Mouse (Mus musculus): ENCODE measurements around the gene Cbr4. TPM values are rescaled to one million over a fixed set of nuclear protein-coding genes. Genes with fewer than 3 reads are reported as not detected.

Gene Cbr4
- total RNA-seq, 2 experiments from 2014 or later: 31.5 to 34.4 TPM

DNA sequence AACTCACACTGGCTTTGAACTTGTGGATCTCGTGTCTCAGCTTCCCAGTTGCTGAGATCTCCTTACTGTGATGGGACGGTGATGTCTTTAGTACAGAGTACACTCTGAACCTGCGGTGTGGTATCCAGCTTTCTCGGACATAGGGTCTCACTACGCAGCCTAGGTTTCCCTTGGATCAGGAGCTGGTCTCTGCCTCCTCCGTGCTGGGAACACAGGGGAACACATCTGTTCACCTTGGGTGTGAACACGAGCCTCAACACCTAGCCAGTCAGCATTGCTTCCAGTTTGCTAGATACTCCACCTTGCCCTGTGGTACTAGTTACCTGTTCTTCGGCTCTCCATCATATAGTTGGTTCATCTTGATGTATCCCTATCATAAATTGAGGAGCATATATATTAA lies 1.1 kb downstream of the Cbr4 start:
- no peak for DNase-seq

DNA sequence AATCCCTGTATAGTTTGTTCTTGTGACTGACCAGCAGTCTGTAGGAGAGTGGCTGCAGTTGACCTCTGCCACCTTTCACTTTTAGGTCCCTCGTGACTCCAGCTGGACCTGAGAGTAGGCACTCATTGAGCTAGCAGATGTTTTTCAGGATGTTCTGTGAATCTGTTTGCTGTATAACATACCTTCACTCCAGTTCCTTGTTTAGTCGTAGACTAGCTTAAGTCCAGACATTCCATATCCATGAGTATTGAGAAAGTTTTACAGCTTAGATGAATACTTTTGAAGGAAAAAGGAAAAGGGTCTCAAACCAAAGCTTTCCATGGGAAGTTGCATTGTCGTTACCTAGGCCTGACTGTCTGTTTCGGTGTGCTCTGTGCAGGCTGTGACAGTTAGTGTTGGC lies 9.6 kb downstream of the Cbr4 start:
- DNase-seq: no peak

DNA sequence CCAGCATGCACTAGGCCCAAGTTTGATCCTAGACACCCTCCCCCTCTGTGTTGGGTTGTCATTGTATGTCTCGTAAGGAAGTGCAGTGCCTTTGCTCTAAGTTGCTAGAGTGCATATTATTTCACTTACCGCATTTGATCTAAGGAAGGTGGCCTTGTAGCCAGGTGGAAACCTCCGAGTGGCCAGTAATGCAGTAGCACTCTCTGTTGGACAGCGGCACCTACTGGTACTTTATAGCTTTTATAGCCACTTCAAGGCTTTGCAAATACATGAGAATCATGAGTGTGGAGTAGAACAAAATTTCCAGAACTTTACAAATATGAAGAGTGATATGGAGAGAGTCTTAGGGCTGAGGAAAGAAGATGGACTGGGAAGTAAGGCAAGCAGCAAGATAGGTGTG lies 11.5 kb downstream of the Cbr4 start:
- DNase-seq: no peak

DNA sequence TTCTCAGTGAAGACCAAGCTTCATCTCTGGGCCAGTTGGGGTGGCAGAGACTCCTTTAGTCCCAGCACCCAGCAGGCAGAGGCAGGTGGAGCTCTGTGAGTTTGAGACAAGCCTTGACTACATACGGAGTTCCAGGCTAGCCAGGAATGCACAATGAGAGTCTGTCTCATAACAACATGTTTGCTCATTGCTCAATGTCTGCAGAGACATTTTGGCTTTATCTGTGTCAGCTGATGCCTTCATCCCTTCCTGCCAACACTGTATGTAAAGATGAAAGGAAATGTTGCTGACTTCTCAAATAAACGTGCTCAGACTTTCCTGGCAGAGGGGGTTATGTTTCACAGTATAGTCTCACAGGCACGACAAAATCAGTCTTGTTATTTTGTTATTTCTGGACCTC lies 13.4 kb downstream of the Cbr4 start:
- DNase-seq: no peak

DNA sequence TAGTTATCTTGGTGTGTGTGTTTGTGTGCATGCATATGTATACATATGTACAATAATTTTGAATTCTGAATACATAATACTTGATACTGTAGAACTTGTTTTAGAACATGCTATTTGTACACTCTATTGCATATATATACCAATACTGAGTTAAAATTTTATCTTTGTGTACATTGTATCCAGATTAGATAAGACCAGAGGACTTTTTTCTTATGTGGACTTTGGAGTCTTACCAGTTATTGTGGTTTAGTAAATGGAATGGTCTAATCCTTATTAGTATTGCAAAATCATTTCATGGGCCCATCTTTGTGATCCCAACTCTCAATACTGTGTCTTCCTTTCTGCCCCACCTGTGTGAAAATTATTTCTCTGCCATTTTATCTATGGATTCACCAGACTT lies 14.7 kb downstream of the Cbr4 start:
- DNase-seq: no peak

DNA sequence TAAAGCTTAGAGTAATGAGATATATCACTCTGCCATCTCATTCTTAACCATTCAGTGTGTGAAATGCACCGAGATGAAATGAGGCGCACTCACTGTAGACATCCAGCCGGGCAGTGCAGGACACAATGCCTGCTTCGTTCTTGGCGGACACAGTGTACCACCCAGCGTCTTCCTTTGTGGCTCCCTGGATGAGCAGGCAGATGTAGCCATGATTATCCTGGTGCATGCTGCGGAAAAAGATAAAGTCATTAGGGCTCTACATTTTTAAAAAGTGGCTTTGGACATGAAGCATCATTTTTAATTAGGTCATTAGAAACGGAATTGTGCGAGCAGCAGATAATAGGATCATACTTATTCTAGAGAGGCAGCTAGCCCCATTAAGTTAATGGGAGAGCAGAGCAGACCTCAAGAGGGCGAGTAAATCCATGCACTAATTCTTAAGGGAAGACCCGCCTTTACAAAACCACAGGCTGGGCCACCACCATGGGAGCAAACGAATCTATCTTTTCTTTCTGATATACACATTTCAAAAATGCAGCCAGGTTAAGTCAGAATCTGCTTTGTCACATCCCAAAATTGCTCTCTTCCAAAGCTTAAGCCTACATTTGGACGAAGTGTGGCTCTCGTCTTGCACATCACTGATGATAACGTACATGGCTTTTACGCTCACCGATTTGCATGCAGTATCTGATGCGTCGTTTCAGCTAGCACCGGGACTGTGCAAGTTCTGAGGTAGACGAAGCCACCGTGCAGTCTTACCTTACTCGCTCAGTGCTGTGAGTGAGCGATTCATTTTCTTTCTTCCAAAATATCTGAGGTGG lies 27.8 kb downstream of the Cbr4 start:
- DNase-seq: no peak

DNA sequence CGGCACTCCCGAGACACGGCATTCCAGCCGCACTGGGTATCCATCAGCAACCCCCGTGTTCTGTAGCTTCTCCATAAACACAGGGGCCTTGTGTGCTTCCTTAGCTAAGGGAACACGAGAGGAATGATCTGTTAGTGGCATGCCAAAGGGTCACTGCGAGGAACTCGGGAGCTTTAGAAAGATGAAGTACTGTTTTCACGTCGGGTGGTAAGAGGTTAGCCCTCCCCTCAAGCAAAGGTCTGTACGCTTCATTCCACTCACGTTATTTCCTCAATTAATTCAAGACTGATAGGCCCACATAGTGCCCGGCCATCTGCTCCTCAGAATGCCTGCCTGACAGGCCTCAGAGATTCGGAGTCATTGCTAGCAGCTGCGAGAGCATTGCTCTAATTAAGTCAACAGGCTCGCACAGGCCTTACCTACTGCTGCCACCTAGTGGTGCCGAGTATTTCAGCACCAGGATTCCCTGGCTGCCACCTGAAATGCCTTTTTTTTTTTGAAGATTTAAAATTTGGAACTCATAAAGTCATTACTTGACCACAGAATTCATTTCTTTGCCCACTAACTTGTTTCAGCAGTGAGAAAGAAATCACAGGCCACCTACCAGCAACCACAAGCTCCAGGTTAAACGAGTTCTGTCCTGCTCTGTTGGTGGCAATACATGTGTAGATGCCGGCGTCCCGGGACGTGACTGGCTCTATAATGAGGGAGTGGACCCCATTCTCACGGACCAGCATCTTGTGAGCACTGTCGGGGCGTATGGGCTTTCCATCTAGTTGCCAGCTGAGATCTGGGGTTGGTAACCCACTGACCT lies 28.6 kb downstream of the Cbr4 start:
- DNase-seq: peak; percentile 38

DNA sequence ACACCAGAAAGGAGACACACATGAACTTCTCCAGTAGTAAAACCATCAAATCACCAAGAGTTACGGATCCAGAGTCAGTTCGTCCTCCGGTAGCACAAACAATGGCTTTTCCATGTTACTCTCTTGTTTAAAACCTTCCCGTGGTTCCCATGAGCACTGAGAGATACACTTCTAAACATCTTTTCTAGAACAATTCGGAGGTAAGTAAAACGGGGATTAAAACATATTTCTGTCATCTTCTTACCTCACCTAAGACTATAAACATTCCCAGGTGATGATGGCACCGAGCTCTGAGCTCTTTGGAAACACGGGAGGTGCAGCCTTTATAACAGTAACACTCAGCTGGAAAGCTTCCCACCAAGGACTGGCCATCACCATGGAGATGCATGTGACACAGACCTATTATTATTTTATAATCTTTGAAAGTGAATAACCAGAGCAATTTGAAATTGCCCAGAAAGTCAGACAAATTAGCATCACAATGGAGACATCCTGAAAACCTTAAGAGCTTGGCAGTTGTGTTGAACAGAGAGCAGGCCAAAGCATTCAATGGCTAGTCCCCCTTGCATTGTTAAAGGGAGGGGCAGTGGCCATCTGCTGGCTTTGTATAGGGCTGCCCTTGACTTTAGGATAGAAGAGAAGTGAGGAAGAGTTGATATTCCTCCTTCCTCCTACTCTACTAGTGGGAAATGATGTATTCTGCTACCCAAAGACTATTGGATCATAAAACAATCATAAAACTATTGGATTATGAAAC lies 29.4 kb downstream of the Cbr4 start:
- no peak for DNase-seq

DNA sequence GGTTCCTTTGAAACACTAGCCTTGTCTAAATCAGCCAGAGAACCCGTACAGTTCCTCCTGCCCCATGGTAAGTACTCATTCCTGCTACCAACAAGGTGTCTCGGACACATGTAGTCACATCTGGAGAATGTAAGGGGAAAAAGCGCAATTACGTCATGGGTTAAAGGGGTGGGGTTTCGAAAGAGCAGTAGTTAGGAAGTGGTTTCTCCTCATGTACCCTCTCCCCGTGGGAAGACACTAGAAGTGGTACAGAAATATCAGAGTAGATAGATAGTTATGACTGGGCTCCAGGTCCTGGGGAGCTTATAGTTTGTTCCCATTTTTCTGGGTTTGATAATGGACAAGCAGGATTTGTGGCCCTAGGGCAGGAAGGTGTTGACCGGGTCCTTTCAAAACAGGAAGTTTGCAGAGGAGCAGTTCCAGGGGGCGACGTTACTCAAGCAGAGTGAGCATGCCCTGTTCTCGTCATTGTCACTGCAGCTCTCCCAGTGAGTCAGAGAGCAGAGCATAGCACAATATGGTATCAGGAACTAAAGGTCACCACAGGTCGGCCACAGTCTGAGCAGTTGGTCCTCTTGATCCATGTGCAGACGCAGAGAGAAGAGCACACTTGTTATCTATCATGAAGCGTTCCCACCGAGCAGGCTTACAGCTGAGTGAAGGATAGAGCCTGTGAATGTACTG lies 30.1 kb downstream of the Cbr4 start:
- DNase-seq: no peak

DNA sequence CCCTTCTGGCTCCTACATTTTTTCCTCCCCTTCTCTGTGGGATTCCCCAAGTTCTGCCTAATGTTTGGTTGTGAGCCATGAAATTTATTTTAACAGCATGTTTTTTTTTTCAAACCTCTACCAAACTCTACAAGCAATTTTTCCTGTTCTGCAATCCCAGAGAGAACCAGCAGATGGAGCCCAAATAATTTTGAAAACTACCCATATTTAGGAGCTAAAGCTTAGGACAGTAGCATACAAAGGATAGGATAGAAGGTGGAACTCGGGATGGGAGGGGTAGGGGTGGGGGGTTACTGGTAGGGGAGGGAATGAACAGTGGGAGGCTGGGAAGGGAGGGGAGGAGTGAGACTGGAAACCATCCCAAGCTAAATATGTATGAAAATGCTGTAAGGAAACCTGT lies 34.6 kb downstream of the Cbr4 start:
- DNase-seq: no peak

DNA sequence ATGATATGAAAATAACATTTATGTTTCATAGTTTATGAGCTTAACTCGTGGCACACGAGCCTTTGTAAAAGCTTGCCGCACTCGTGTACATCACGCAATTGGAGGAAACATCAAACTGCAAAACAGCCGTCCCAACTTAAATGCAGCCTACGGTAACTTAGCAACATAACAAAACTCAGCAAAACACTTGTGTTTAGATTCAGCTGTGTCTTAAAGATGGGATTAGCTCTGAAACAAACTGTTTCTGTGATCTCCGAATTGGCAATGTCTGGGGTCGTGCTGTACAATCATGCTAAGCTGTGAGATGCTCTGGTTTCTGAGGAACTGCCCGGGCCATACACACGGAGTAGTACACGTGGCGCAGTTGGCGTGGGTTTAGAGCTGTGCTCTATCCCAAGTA lies 39.5 kb downstream of the Cbr4 start:
- no peak for DNase-seq

DNA sequence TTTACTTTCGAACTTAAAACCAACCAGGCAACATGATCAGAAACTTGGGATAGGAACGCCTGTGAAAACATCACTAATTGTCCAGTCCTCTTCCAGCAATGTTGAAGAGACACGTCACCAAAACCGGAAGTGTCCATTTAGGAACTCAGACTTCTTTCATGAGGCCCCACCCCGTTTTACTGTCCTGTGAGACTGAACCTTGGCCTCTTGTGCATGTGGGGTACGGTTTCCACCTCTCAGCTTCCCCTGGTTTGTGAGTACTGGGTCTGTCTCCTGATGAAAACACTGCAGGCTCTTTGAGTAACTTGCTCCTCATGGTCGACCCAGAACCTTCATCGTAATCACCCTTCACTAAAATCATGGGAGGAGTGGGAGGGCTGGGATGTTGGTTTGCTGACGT lies 40.7 kb downstream of the Cbr4 start:
- DNase-seq: no peak

DNA sequence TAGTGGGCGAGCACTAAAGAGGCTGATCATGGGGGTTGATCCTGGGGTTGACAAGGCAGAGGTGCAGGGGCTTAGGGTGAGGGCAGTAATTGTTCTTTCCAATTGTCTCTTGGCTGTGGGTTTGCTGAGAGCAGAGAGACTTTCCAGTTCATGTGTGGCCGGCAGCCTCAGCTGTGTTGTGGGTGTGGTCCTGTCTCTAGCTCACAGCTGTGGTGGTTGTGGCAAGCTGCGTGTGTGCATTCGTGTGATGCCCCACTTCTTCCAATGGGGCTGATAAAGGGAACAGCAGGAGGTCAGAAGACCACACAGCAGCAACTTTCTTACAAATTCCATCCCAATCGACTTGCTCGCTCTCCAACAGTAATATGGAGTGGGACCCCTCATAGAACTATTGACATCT lies 41.1 kb downstream of the Cbr4 start:
- peak; percentile 29 for DNase-seq

DNA sequence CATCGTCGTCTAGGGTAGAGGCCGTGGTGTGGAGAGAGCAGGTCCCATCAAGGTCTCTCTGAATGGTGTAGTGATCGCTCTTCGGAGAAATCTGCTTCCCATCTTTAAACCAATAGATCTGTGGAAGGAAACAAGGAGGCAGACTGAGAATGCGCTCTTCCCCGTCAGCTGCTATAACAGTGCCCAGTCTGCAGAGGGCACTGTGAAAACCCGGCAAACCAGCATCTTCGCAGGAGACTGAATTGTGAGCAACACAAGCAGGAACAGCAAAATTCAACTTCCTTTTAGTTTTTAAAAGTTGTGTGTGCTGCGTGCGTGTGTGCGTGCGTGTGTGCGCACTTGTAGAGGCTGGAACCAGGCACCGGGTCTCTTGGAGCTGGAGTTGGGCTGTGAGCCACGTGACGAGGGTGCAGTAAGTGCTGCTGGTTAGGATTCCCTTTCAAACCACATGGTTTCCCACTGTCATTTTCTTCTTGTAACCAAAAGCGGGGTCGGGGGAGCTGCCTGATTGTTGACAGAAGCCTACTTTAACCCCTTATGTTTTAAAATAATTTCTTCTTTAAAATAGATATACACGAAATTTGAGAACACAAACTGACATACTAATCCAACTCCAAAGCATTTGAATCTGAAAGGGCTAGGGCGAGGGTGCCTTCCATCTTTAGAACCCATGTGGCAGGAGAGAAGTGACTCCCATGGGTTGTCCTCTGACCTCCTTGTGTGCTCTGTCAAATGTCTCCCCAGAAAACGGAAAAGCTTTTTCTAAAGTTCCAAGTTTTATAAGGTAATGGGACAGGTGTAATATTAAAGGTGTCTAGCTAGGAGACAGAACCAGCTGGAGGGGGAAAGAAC lies 44.6 kb downstream of the Cbr4 start:
- DNase-seq: no peak

DNA sequence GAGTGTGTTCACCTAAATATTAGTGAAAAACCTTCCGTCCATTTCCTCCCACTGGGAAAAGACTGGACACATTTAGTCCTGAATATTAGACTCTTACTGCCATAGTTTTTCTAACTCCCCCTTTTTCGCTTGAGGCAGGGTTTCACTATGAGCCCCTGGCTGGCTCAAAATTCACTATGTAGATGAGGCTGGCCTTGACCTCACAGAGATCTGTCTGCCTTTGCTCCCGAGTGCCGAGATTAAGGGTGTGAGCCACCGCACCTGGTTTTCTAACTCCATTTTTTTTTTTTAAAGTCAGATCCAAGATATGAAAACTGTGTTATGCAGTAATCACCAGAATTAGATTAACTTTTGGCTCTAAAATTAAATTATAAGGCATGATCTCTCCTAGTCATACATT lies 45.3 kb downstream of the Cbr4 start:
- no peak for DNase-seq

DNA sequence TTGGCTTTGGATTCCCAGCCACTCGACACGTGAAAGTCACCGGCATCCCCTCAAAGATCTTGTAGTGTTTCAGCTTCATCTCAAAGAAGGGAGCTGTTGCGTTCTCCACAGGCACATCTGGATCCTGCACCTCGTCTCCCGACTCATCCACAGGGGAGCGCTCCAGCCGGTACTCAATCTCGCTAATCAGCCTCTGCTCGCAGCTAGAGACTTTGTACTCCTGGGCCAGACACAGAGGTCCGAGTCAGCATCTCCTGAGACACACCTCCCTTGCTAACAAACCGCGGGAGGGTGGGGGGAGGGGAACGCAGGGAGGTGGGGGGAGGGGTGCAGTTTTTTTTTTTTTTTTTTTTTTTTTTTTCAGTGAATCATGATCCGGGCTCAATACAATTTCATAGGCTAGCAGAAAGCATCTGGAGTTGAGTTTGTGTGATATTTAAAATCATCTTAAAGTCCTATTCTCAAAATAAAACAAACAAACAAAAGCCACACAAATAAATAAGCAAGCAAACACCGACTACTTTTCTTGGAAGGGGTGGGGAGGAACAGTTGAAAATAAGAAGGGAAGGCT lies 45.9 kb downstream of the Cbr4 start:
- no peak for DNase-seq

DNA sequence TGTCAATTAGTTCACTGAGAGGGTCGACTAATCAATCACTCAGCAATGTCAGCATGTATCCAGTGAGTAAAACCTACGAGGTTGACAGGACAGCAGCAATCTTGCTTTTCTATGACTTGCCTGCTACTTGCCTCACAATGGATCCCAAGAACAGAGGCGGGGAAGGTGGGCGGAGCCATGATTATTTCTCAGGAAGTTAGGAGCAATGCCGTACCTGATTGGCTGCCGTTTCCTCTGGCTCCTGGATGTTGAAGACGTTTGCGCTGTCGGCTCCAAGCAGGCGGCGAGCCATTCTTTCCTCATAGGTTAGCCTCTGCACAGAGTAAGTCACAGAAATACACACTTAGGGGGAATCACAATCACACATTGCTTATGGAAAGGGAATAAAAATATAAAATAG lies 47.9 kb downstream of the Cbr4 start:
- no peak for DNase-seq

DNA sequence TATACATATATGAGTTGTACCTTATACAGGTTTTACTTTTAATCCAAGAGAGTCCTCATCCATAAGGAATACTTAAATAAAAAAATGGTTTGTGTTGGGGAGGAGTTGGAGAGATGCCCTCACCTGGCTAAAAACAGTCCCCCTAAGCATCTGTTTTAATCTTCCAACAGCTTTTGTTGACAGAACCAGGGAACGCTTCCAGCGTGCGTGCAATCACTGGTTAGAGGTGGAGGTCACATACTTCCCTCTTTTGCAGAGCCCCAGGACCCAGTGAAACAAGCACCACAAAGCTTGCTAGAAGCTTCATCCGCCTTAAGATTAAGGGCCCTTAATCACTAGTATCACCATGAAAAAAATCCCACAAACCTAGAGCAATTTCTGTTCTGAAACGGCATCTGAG lies 49.9 kb downstream of the Cbr4 start:
- no peak for DNase-seq

DNA sequence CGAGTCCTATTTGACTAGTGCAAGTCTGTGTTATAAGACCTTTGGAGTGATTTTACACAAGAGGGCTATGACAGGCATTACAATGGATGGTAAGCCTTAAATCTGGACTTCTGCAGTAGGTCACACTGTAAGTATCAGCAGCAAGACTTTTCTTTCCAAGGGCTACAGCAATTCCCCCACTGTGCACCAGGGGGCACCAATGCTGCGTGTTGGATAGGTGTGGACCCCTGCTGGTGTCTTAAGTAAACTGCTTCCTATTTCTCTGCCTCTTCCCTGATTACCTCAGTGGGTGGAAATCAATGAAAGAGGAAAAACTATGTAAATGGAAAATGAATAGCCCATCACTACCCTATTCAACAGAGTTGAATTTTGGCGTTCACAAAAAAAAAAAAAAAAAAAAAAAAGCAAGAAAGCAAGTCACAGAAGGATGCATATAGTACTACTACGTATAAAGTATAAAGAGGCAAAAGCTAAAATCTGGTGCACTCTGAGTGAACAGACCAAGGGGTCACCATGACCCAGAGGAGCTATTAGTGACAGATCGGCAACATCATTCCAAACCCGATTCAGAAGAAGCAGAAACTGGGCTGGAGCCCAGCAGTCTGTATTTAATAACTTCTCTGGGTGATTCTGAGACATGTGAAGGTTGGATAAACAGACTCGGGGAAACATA lies 52.4 kb downstream of the Cbr4 start:
- peak; percentile 71 for DNase-seq

DNA sequence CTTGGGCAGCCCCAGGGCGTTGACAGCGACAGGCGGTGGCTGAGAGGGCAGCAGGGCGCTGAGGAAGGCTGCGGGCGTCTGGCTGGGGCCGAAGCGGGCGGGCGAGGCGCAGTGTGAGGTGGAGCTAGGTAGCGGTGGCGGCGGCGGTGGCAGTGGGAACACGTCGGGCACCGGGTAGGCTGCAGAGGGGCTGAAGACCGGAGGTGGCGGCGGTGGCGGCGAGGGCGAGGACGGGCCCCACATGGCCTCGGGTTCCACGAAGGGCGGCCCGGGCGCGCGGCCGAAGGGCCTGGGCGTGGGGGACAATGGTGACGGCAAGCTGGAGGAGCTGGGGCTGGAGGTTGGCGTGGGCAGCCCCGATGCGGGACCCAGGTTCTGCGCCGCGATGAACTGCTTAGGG lies 62.1 kb downstream of the Cbr4 start:
- DNase-seq: no peak
